Mouse (Mus musculus) bone marrow macrophage, adult 2 months (primary cell): ENCODE results near the gene Eif4e.

Experiments used
- CTCF ChIP-seq: IDR thresholded peaks from 2 replicates; pipeline ENCODE4 v1.5.1; 2012; ENCODE audit warnings: low read depth, mild to moderate bottlenecking, low read length, moderate library complexity
- POLR2A ChIP-seq: IDR thresholded peaks from 2 replicates; pipeline ENCODE4 v1.6.1; 2012; ENCODE audit warnings: mild to moderate bottlenecking, low read depth, low read length, borderline replicate concordance

GRCm38 (mm10) chr3:138495166-138496145 lies 30.5 kb upstream of the Eif4e start:
- TF ChIP-seq CTCF, result no peak
- TF ChIP-seq POLR2A, result no peak
